Mouse (Mus musculus): Measurements from ENCODE around the gene Ascc1. TPM values are rescaled to one million over a fixed set of nuclear protein-coding genes. Genes with fewer than 3 reads are reported as not detected.
"Not testable (repeated sequence)": the region's sequence is repeated elsewhere in the genome, so short reads cannot be mapped to it uniquely, and the experiment has no call there.

Gene Ascc1
- polyA plus RNA-seq, 1 experiment from 2014 or later, result 19.0 TPM

DNA sequence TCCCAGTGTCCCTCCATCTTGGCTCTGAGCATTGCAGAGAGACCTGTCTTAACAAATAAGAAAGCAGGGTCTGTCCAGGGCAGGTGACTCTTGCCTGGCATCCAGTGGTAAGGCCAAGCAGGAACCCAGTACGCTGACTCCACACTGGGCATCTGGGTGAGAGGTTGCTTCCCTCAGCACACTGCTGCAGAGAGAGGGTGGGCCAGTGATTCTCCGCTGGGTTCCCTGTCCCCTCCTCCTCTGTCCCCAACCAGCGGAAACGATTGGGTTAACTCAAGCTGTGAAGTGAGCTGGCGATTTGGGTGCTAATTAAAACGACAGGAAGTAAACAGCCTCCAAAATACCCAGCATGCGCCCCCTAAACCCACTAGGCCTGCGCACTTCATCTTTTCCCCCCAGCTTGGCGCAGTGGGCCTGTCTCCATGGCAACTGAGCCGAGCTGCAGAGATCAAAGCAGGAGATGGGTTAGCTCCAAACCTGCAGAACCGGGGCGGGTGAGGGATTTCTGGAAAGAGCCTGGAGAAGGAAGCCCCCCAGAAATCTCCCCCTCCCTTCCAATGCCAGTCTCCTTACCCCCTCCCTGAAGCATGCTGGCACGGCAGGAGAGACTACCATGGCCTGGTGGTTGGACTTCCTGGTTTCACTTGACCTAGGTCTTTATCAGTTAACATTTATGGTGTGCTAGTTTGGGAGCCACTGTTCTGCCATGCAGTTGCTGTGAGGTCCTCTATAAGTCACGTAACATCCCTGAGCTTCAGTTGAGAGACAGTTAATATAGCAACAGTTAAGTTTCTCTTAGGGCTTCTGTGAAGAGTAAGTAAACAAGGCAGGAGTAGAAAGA, 113.0 kb downstream of the Ascc1 start:
- no peaks in the 10 kb centered on the region for H3K36me3 ChIP-seq (ENCODE audit: inconsistent target)
- H3K27ac ChIP-seq, result no peak overlapping the region
- 21% methylated on average over 14 of the region's 14 CpGs for WGBS (ENCODE audit: missing documents)
- no peaks in the 10 kb centered on the region for H3K79me2 ChIP-seq (ENCODE audit: inconsistent target)
- no peak overlapping the region for H3K4me3 ChIP-seq (ENCODE audit: inconsistent target)

DNA sequence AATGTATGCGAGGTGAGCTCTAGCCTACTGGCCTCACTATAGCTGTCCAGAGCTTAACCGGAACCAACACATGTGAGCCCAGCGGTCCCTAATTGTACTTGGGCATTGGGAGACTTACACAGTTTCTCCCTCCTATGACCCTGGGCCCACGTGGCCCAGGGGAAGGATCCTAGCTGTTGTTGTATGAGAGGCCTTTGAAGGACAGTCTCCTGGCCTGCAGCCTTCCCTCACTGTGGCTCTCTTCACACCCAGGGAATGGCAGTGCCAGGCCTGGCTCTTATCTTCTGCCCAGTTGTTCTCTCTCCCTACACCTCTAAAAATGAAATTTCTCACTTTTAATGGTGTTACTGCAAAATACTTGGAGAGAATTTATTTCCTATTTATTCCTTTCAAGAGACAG, 114.4 kb downstream of the Ascc1 start:
- Histone ChIP-seq H3K36me3 (ENCODE audit: inconsistent target) (no peaks in the 10 kb centered on the region), H3K79me2 (ENCODE audit: inconsistent target) (no peaks in the 10 kb centered on the region), H3K4me3 (ENCODE audit: inconsistent target) (no peak overlapping the region), H3K27ac (no peak overlapping the region)
- WGBS (ENCODE audit: missing documents), result 80% methylated on average over 4 of the region's 4 CpGs

DNA sequence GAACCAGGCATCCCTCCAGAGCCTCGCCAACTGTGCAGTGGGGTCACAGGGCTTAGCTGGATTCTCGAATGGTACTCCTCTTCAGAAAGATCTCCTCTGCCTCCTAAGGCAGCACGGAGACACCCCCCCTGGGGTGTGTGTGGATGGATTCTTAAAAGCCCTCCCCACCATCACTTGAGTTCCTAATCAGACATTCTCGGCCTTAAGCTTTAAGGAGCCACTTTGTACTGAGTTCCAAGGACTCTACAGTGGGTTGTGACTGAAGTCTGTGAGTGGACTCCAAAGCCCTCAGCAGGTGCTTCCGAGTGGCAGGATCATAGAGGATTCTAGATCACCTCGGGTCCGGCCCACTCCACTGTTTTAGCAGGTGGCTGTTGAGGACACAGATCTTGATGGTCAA, 115.9 kb downstream of the Ascc1 start:
- no peak overlapping the region for H3K4me3 ChIP-seq (ENCODE audit: inconsistent target)
- WGBS (ENCODE audit: missing documents), result 94% methylated on average over 7 of the region's 7 CpGs
- H3K36me3 ChIP-seq (ENCODE audit: inconsistent target), result no peaks in the 10 kb centered on the region
- H3K27ac ChIP-seq, result no peak overlapping the region
- no peaks in the 10 kb centered on the region for H3K79me2 ChIP-seq (ENCODE audit: inconsistent target)

DNA sequence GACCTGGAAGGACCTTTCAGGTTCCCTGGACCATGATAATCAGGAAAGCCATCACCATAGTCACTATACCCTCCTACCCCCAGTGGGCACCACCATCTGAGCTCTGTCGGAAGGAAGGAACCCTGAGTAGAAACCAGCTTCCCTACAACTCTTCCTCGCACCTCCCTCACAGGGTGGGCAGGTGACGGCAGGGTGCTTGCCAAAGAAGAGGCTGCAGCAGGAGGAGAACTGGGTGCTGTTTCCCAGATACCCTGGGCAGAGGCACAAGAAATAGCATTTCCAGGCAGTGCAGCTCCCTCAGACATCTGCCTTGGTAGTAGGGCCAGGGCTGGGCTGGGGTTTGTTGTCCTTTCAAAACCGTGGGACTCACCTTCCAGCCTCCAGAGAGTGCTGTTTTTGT, 118.0 kb downstream of the Ascc1 start:
- H3K36me3 ChIP-seq (ENCODE audit: inconsistent target), result no peaks in the 10 kb centered on the region
- H3K79me2 ChIP-seq (ENCODE audit: inconsistent target), result no peaks in the 10 kb centered on the region
- H3K4me3 ChIP-seq (ENCODE audit: inconsistent target), result no peak overlapping the region
- 75% methylated on average over 4 of the region's 4 CpGs for WGBS (ENCODE audit: missing documents)
- no peak overlapping the region for H3K27ac ChIP-seq

DNA sequence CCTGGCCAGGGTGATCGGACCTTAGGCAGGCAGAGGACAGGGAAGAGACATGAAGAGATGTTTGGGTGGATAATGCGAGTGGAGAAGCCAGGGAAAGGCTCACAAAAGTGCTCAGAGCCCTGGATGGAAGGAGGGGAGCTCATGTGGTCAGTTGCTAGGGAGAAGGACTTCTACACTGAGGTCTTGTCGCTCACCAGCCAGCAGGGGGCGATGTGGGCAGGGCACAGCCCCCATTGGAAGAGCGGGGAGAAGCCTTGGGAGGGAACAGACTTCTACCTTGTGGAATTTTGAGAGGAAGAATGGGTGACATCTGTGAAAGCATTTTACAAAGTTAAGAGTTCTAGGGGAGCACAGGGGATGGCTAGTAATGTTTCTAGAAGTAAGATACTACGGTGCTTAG, 121.5 kb downstream of the Ascc1 start:
- Histone ChIP-seq H3K79me2 (ENCODE audit: inconsistent target) (no peaks in the 10 kb centered on the region), H3K27ac (no peak overlapping the region), H3K36me3 (ENCODE audit: inconsistent target) (no peaks in the 10 kb centered on the region), H3K4me3 (ENCODE audit: inconsistent target) (no peak overlapping the region)
- WGBS (ENCODE audit: missing documents), result 77% methylated on average over 6 of the region's 6 CpGs

DNA sequence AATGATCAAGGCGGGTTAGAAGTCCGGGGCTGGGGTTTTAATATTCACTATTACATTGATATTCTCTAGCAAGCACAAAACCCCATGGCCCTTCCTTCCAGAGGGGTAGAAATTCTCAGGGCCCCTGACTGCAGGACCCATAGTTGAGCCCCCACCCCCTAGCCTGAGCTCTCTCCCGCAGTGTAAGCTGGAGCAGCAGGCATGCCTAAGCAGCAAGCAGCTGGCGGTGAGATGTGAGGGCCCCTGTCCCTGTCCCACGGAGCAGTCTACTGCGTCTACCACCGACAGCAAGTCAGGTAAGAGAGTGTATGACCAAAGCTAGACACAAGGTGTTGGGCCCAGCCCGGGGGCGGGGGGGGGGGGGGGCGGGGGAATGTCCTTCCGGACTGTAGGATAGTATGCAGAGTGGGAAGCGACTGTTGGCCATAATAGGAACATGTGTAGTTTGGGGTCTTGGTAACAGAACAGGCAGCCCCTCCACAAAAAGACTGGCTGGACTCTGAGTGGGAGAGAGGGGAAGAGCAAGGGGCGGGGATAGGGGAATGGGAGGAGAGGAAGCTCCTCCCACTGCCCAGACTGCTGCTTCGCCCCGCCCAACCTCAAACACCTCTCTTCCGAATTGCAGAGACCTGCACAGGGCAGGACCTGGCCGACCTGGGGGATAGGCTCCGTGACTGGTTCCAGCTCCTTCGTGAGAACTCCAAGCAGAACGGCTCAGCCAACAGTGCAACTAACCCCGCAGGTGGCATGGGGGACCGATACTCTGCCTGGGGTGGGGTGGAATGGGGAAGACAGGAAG, 123.1 kb downstream of the Ascc1 start:
- Histone ChIP-seq H3K36me3 (ENCODE audit: inconsistent target) (no peaks in the 10 kb centered on the region), H3K79me2 (ENCODE audit: inconsistent target) (no peaks in the 10 kb centered on the region), H3K4me3 (ENCODE audit: inconsistent target) (no peak overlapping the region), H3K27ac (no peak overlapping the region)
- 43% methylated on average over 22 of the region's 22 CpGs for WGBS (ENCODE audit: missing documents)

DNA sequence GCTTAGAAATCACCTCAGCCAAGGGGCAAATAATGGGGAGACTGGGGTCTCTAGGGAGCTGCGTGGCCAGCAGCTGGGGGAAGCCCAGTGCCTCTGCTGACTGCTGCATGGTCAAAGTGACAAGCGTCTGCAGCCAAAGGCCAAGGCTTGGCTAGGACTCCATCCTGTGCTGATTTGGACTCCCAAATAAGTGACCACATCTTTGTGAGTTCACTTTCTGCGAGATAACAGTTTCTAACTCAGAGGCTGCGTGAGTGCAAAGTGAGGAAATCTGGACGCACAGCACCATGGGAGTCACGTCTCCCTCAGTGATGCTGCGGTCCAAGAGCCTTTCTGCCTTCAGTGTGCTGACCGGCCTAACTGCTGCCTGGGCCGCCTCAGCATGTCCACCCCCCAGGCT, 125.7 kb downstream of the Ascc1 start:
- Histone ChIP-seq H3K79me2 (ENCODE audit: inconsistent target) (no peaks in the 10 kb centered on the region), H3K27ac (no peak overlapping the region), H3K4me3 (ENCODE audit: inconsistent target) (no peak overlapping the region), H3K36me3 (ENCODE audit: inconsistent target) (no peaks in the 10 kb centered on the region)
- WGBS (ENCODE audit: missing documents), result 93% methylated on average over 9 of the region's 9 CpGs

DNA sequence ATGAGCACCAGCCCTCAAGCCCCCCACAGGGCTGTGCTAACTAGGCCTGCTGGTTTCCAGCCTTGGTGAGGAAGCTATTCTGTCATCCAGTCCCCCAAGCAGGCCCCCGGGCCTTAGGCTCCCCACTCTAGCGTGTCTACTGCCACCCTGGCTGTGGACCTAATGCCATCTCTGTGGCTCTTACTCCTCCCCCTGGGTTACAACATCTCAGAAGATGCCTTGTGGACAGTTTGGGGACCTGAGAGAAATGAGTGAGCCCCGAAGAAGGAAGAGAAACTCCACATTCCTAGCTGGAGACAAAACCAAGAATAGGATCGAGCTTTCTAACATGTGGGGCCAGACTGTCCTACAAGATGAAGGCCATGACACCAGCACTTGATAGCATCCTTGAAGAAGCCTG, 127.9 kb downstream of the Ascc1 start:
- H3K79me2 ChIP-seq (ENCODE audit: inconsistent target), result no peaks in the 10 kb centered on the region
- no peak overlapping the region for H3K27ac ChIP-seq
- H3K4me3 ChIP-seq (ENCODE audit: inconsistent target), result no peak overlapping the region
- 15% methylated on average over 4 of the region's 4 CpGs for WGBS (ENCODE audit: missing documents)
- H3K36me3 ChIP-seq (ENCODE audit: inconsistent target), result no peaks in the 10 kb centered on the region

DNA sequence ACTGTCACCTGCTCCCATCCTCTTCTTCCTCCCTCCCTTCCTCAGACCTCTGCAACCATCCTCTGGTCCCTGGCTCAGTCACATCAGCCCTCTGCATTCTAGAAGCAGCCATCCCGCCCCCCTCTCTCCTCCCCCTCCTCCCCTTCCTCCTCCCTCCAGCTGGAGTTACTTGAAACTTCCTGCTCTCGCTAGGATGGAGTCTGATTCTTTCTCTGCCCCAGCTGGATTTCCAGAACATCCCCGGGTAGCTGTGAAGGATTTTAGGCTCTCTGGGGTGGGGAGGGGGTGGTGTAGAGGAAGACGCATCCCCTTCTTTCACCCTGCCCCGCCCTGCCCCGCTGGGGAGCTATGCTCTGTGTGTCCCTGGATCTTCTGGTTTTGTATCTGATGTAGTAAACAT, 130.9 kb downstream of the Ascc1 start:
- H3K36me3 ChIP-seq (ENCODE audit: inconsistent target), result no peaks in the 10 kb centered on the region
- no peaks in the 10 kb centered on the region for H3K79me2 ChIP-seq (ENCODE audit: inconsistent target)
- no peak overlapping the region for H3K4me3 ChIP-seq (ENCODE audit: inconsistent target)
- 76% methylated on average over 6 of the region's 6 CpGs for WGBS (ENCODE audit: missing documents)
- no peak overlapping the region for H3K27ac ChIP-seq

DNA sequence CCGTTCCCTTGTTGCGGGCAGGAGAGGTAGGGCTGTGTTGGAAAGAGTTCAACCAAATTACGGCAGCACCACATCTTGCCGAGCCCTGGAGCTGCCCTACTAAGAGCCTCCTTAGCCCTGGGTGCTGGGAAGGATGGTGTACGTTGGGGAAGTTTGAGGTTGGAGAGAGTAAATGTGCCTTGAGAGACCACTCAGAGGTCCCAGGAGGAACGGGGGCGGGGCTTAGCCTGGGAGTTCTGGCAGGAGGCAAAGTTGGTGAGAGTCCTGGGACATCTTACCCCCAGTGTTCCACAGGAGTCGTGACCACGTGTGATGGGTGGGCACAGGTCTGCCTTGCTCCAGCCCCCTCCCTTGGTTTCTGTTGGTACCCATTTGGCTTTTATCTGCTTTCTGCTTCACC, 131.6 kb downstream of the Ascc1 start:
- H3K4me3 ChIP-seq (ENCODE audit: inconsistent target), result no peak overlapping the region
- H3K36me3 ChIP-seq (ENCODE audit: inconsistent target), result no peaks in the 10 kb centered on the region
- no peaks in the 10 kb centered on the region for H3K79me2 ChIP-seq (ENCODE audit: inconsistent target)
- 87% methylated on average over 9 of the region's 9 CpGs for WGBS (ENCODE audit: missing documents)
- H3K27ac ChIP-seq, result no peak overlapping the region

DNA sequence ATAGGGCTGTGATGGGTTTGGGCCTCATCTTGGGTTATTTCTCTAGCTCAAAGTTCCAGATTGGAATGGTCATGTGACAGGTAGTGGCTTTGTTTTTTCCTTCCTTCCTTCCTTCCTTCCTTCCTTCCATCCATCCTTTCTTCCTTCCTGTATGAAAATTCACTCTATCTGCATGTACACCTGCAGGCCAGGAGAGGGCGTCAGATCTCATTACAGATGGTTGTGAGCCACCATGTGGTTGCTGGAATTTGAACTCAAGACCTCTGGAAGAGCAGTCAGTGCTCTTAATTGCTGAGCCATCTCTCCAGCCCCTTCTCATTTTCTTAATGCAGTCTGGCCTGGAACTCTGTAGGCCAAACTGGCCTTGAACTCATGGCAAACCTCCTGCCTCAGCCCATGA, 133.4 kb downstream of the Ascc1 start:
- H3K36me3 ChIP-seq (ENCODE audit: inconsistent target); H3K27ac ChIP-seq; H3K4me3 ChIP-seq (ENCODE audit: inconsistent target); H3K79me2 ChIP-seq (ENCODE audit: inconsistent target): not testable (repeated sequence)
- 71% methylated on average over 1 of the region's 1 CpGs for WGBS (ENCODE audit: missing documents)

DNA sequence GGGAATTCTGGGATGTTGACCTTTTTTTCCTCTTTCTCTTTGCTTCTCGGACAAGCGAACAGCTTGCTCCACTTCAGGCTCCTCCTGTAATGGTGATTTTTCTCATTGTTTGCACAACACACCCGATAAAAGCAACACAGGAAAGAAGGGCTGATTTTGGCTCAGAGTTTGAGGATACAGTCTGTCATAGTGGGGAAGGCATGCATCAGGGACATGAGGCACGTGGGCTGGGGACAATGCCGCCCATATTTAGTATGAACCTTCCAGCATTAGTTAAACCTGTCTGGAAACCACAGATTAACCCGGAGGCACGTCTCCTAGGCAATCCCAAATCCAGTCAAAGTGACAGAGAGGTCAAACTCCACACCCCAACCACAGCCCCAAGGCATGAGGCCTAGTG, 134.3 kb downstream of the Ascc1 start:
- Histone ChIP-seq H3K4me3 (ENCODE audit: inconsistent target) (no peak overlapping the region), H3K79me2 (ENCODE audit: inconsistent target) (no peaks in the 10 kb centered on the region), H3K27ac (no peak overlapping the region), H3K36me3 (ENCODE audit: inconsistent target) (no peaks in the 10 kb centered on the region)
- WGBS (ENCODE audit: missing documents), result 93% methylated on average over 7 of the region's 7 CpGs

DNA sequence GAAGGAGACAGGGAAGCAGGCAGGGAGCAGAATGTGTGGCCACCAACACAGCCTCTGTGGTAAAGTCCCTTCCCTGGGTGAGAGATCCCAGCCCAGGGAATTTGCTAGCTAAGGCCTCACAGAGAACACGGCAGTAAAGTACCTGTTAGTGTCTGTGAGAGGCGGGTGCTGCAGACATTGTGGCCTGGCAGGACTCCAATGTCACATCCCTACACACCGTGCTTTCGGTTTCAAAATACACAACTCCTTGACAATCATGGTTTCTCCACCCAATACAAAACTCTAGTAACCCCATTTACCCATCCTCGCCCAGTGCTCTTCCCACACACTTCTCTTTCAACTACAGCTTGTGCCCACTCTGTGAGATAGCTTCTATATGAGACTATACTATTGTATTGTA, 136.1 kb downstream of the Ascc1 start:
- H3K4me3 ChIP-seq (ENCODE audit: inconsistent target), result no peak overlapping the region
- H3K36me3 ChIP-seq (ENCODE audit: inconsistent target), result no peaks in the 10 kb centered on the region
- WGBS (ENCODE audit: missing documents), result 36% methylated on average over 5 of the region's 5 CpGs
- H3K27ac ChIP-seq, result no peak overlapping the region
- H3K79me2 ChIP-seq (ENCODE audit: inconsistent target), result no peaks in the 10 kb centered on the region

DNA sequence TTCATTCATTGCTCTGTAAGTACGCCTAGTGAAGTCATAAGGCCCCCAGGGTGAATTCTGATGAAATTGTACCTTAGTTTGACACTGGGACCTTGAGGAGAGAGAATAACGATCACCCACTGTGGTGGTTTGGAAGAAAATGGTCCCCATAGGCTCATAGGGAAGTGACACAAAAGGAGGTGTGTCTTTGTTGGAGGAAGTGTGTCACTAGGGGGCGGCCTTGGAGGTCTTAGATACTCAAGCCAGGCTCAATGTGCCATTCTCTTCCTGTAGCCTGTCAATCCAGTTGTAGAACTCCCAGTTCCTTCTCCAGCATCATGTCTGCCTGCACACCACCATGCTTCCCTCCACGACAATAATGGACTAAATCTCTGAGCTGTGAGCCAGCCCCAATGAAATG, 138.1 kb downstream of the Ascc1 start:
- 91% methylated on average over 4 of the region's 4 CpGs for WGBS (ENCODE audit: missing documents)
- Histone ChIP-seq H3K36me3 (ENCODE audit: inconsistent target) (no peaks in the 10 kb centered on the region), H3K27ac (no peak overlapping the region), H3K4me3 (ENCODE audit: inconsistent target) (no peak overlapping the region), H3K79me2 (ENCODE audit: inconsistent target) (no peaks in the 10 kb centered on the region)

DNA sequence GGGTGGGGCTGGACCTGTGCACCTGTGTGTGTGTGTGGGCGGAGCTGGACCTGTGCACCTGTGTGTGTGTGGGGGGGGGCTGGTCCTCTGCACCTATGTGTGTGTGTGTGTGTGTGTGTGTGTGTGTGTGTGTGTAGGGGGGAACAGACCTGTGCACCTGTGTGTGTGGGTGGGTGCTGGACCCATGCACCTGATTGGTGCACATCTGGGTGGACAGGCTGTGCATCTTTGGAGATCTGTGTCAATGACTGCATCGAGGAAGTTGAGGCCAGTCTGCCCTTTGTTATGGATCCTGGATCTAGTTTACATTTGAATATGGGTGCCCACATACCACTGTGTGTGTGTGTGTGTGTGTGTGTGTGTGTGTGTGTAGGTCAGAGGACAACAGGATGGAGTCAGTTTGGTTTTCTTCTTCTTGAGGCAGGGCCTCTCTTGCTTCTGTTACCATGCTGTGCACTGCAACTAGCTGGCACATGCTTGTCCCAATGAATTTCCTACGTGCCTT, 139.1 kb downstream of the Ascc1 start:
- Histone ChIP-seq H3K79me2 (ENCODE audit: inconsistent target) (no peaks in the 10 kb centered on the region), H3K36me3 (ENCODE audit: inconsistent target) (no peaks in the 10 kb centered on the region), H3K4me3 (ENCODE audit: inconsistent target) (no peak overlapping the region), H3K27ac (no peak overlapping the region)
- 85% methylated on average over 2 of the region's 3 CpGs for WGBS (ENCODE audit: missing documents)

Measured in macrophage (primary cell).